Mouse (Mus musculus) thymus, adult 18-20 months (tissue): ENCODE measurements around the gene Olfr286.

Source experiments
- DNase-seq, 2 experiments: peaks; one replicate each; pipeline ENCODE4 v3.0.0; 2022; ENCODE audit warnings: mixed read lengths in 2 of 2

Olfr286 gene

GRCm38 (mm10) chr15:98234350-98234749 is at the start of gene Olfr286:
TSS of gene Olfr286 (minus strand) at chr15:98234450.
- no peak for DNase-seq

GRCm38 (mm10) chr15:98257776-98258175 is 23.5 kb upstream of the Olfr286 start:
- no peak for DNase-seq

GRCm38 (mm10) chr15:98257193-98257592 is 22.9 kb upstream of the Olfr286 start, which contains the start of gene H1fnt:
TSS of gene H1fnt (minus strand) at chr15:98257293.
- no peak for DNase-seq

GRCm38 (mm10) chr15:98256271-98256670 is 22.0 kb upstream of the Olfr286 start:
- DNase-seq: no peak

- DNase-seq: no peak
Observed at GRCm38 (mm10) chr15:98235442-98235841, 1.2 kb upstream of the Olfr286 start.

- DNase-seq: no peak
Observed at GRCm38 (mm10) chr15:98226096-98226495, 8.2 kb downstream of the Olfr286 start.

- DNase-seq: no peak
Observed at GRCm38 (mm10) chr15:98225610-98226009, 8.6 kb downstream of the Olfr286 start.

- no peak for DNase-seq
Observed at GRCm38 (mm10) chr15:98222377-98222776, 11.9 kb downstream of the Olfr286 start.

- no peak for DNase-seq
Observed at GRCm38 (mm10) chr15:98220877-98221276, 13.4 kb downstream of the Olfr286 start, which contains the start of the genes Gm44579 and Olfr287. TSS of gene Gm44579 (minus strand) at chr15:98220977. TSS of gene Olfr287 (minus strand) at chr15:98221056.

- DNase-seq: no peak
Observed at GRCm38 (mm10) chr15:98214130-98214529, 20.1 kb downstream of the Olfr286 start.

- no peak for DNase-seq
Observed at GRCm38 (mm10) chr15:98213336-98213870, 20.8 kb downstream of the Olfr286 start.

- DNase-seq: no peak
Observed at GRCm38 (mm10) chr15:98209676-98210075, 24.6 kb downstream of the Olfr286 start.

- no peak for DNase-seq
Observed at GRCm38 (mm10) chr15:98195442-98195841, 38.8 kb downstream of the Olfr286 start, which contains the start of gene Olfr288. TSS of gene Olfr288 (minus strand) at chr15:98195542.

- no peak for DNase-seq
Observed at GRCm38 (mm10) chr15:98184456-98184855, 49.8 kb downstream of the Olfr286 start.

- no peak for DNase-seq
Observed at GRCm38 (mm10) chr15:98181856-98182570, 52.2 kb downstream of the Olfr286 start.

- peak; percentile 48 to 67 for DNase-seq
Observed at GRCm38 (mm10) chr15:98181132-98181711, 53.0 kb downstream of the Olfr286 start.

GRCm38 (mm10) chr15:98180567-98181131 is 53.6 kb downstream of the Olfr286 start:
- no peak for DNase-seq

- DNase-seq: no peak
Observed at GRCm38 (mm10) chr15:98177320-98177719, 56.9 kb downstream of the Olfr286 start.
